Mouse (Mus musculus) monocyte, adult 2 months (primary cell): ENCODE results near the gene Fcer1g.

ENCODE experiments used
- DNase-seq, 2 experiments: peaks; one replicate each; pipeline ENCODE4 v3.0.0; 2022; ENCODE audit warnings: low spot score in 2 of 2, low read depth in 1 of 2

The Fcer1g gene

GRCm38 (mm10) chr1:171265971-171266744, 32.0 kb upstream of the Fcer1g start:
- no peak for DNase-seq

- no peak for DNase-seq
Observed at GRCm38 (mm10) chr1:171263666-171264461, 29.7 kb upstream of the Fcer1g start.

- no peak for DNase-seq
Observed at GRCm38 (mm10) chr1:171263185-171263611, 29.0 kb upstream of the Fcer1g start.

- DNase-seq: no peak
Observed at GRCm38 (mm10) chr1:171262594-171263130, 28.5 kb upstream of the Fcer1g start.

- no peak for DNase-seq
Observed at GRCm38 (mm10) chr1:171260316-171260715, 26.2 kb upstream of the Fcer1g start.

GRCm38 (mm10) chr1:171258921-171259320, 24.8 kb upstream of the Fcer1g start:
- no peak for DNase-seq

- DNase-seq: no peak
Observed at GRCm38 (mm10) chr1:171257781-171258180, 23.6 kb upstream of the Fcer1g start.

- peak in 1 of 2 experiments; percentile 34 for DNase-seq
Observed at GRCm38 (mm10) chr1:171256937-171257548, 22.9 kb upstream of the Fcer1g start.

- DNase-seq: no peak
Observed at GRCm38 (mm10) chr1:171256095-171256818, 22.1 kb upstream of the Fcer1g start.

- DNase-seq: no peak
Observed at GRCm38 (mm10) chr1:171252415-171252814, 18.2 kb upstream of the Fcer1g start.

GRCm38 (mm10) chr1:171251594-171252324, 17.6 kb upstream of the Fcer1g start:
- no peak for DNase-seq

GRCm38 (mm10) chr1:171250680-171251593, 16.8 kb upstream of the Fcer1g start, which contains the start of gene Ndufs2:
Gene Ndufs2, minus strand, starts transcription at chr1:171251388.
- no peak for DNase-seq

GRCm38 (mm10) chr1:171249913-171250600, 15.9 kb upstream of the Fcer1g start, which contains the start of gene Adamts4:
Gene Adamts4, plus strand, starts transcription at chr1:171250421.
- DNase-seq: no peak

GRCm38 (mm10) chr1:171248386-171249226, 14.4 kb upstream of the Fcer1g start:
- no peak for DNase-seq

- DNase-seq: no peak
Observed at GRCm38 (mm10) chr1:171247916-171248315, 13.8 kb upstream of the Fcer1g start.

- DNase-seq: no peak
Observed at GRCm38 (mm10) chr1:171247453-171247841, 13.3 kb upstream of the Fcer1g start.

GRCm38 (mm10) chr1:171246709-171247452, 12.7 kb upstream of the Fcer1g start:
- DNase-seq: peak; percentile 93 to 95
